Mouse (Mus musculus) lung, postnatal 14 days (tissue): ENCODE results near the gene Mcoln2.

Source experiments
- DNase-seq: peaks from one replicate; pipeline ENCODE4 v3.0.0; 2021

The Mcoln2 gene

GRCm38 (mm10) chr3:146149156-146150057 is at the start of gene Mcoln2:
Gene Mcoln2 (plus strand): TSS chr3:146149833.
- DNase-seq = peak; percentile 9

DNA sequence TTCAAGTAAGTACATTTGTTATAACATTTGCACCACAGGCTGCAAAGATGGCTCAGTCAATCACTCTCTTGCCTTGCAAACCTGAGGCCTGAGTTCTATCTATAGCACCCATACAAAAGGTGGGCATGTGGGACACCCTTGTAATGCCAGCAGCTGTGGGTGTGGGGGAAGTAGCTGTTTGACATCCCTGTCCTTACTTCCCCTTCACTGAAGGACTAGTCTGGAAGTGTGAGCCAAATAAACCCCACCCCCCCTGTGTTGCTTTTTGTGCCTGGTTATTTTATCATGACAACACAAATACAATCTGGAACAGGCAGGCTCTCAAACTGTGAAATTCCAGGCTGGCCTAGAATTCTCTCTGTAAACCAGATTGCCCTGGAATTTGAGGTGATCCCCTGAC is 49.7 kb upstream of the Mcoln2 start:
- no peak for DNase-seq

DNA sequence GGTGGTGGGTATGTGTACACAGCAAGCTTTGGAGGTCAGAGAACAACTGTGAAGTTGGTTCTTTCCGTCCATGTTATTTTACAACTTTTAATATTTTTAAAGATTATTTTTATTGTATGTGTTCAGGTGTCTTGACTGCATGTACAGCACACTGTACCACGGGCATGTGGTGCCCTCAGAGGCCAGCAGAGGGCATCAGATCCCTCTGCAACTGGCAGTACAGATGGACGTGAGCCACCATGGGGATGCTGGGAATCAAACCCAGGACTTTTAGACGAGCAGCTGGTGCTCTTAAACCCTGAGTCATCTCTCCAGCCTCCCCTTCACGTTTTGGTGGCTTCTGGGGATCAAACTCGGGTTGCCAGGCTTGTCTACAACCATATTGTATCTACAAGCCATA is 47.6 kb upstream of the Mcoln2 start:
- DNase-seq = no peak

GRCm38 (mm10) chr3:146107116-146107849 is 42.4 kb upstream of the Mcoln2 start:
- no peak for DNase-seq

DNA sequence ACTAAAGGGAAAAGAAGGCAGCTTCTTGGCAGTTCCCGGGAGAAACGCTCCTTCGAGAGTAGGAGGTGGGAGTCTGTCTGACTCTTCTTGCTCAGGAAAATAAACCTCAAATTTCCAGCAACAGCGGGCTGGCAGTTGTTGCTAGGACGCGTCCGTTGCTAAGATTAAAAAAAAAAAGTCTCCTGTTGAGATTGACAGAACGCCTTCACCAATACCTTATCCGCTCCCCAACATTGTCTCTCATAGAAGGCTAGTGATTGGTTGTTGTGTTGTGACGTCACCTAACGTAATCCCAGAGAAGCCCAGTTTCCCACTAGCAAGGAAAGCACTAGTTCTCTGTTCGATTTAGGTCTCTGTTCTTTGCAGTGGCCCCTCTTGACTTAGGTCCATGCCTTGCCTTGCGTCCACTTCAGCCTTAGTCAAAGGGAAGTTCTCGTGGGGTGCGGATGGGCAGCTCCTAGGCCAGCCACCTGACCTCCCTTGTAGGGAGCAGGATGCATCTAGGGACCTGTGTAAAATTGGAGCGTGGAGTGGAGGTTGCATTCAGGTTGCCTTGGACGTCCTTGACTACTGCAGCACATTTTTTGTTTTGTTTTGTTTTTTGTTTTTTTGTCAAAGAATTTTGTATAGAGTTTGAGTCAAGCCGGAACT is 41.6 kb upstream of the Mcoln2 start, which contains the start of gene Wdr63:
Gene Wdr63 (minus strand): TSS at position 210 of the 651 bp plus-strand sequence.
- DNase-seq = peak; percentile 57

GRCm38 (mm10) chr3:146108945-146109344 is 40.7 kb upstream of the Mcoln2 start:
- no peak for DNase-seq

DNA sequence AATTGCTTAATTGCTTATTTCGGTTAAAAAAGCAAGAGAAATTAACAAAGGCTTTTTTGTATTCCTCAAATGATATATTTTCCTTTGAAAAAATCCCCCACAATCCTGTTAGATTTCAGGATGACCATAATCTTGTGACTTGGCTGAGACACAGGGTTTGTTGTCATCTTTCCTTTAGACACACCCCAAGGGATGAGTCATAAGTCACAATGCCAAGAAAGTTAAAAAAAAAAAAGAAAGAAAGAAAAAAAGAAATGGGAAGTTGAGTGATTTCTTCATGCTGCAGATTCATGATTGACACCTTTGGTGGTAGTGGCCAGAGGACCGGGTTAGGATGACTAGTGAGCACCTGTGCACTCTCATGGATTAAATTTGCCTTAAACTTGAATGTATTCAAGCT is 39.3 kb upstream of the Mcoln2 start:
- no peak for DNase-seq

DNA sequence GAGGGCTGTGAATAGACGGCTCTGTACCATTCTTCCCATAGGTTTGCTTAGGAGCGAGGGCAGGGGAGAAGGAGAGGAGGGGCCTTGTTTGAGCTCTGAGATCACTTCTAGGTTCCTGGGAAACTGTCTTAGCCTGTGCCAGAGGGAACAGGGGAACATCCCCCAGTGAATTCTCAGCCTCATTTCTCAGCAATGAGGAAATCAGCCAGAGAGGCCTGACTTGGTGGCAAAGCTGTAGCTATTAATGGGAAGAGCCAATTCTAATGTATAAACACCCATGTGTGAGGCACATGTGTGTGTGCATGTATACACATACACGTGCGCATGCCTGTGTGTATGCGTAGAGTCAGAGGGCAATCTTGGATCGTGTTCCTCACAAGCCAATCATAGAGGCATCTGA is 38.7 kb upstream of the Mcoln2 start:
- DNase-seq = no peak

DNA sequence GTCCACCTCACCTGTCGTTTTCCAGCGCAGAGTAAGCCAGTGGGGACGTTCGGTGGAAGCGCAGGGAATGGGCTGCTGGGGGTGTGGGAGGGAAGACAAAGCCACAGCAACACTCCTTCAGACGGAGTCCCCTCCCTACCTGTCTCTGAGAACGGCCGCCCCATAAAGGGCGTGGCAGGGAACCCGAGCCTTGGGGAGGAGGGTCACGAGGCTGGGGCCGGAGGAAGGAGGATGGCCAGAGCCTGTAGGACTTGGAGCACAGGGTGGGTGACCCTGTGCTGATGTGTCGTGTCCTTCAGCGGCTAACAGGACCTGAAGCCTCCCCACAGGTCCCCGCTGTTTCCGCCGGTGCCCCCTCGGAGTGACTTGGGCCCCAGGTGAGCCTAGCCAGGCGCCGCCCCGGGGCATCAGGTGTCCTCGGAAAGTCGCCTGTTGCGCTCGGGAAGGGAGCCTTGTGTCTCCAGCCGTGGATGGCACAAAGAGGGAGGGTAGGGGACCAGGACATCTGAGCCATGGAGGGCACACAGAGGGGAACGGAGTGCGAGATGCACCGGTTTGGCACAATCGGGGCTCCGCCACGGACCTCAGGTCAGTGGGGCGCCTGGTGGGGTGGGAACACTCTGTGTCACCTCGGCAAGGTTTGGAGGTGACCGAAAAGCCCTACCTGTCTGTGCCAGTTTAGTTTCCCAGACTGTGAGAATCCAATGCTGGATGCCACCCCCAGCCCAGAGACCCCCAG is 32.2 kb upstream of the Mcoln2 start, which contains the start of gene Mcoln3:
Gene Mcoln3 (plus strand): TSS at position 193 of the 739 bp plus-strand sequence.
- DNase-seq = no peak

GRCm38 (mm10) chr3:146117997-146118457 is 31.6 kb upstream of the Mcoln2 start:
- no peak for DNase-seq

DNA sequence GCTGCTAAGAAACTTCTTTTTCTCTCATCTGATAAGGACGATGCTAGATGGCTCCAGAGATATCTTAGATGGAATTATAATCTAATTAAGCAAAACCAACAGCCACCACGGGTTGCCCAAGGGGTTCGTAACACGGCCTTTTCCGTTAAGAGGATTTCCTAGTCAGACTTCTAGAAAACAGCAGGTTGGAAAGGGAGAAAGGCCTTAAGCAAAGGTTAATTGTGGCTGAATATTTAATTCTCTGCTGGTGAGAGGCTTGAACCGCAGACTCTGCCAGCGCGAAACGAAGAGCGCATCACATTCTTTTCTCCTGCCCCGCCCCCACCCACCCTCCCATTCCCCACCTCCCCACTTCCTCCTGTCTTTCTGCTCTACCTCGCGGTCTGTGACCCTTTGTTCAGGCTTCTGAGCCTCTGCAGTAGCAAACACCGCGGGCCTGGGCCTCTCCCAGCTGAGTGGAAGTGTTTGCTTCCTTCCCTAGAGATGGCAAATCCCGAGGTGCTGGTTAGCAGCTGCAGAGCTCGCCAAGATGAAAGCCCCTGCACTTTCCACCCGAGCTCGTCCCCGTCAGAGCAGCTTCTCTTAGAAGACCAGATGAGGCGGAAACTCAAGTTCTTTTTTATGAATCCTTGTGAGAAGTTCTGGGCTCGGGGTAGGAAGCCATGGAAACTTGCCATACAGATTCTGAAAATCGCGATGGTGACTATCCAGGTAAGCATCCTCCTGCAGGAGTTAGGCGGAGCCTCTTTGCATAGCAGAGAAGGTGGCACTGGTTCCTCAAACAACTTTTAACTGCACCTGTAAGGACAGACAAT is 28.1 kb upstream of the Mcoln2 start:
- no peak for DNase-seq

GRCm38 (mm10) chr3:146122125-146122420 is 27.6 kb upstream of the Mcoln2 start:
- no peak for DNase-seq

GRCm38 (mm10) chr3:146122807-146123463 is 26.7 kb upstream of the Mcoln2 start:
- no peak for DNase-seq

- no peak for DNase-seq
Measured at GRCm38 (mm10) chr3:146123464-146123825, 26.2 kb upstream of the Mcoln2 start.

DNA sequence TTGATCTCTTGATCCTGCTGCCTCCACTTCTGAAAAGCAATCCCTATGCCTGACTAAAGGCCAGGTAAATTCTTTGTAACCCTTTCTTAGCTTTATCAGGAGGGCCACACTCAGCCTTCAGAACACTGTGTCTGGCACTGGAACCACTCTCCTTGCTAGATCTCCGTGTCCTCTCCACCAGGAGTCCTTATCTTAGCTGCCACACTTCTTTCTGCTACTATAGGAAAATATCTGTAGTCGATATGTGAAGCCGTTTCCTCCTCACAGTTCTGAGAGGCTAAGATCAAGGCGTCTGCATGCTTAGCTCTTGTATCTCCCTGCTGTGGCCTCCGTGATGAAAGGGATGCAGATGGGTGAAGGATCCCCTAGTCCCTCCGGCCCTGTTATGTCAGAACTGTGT is 22.4 kb upstream of the Mcoln2 start:
- DNase-seq = no peak

- DNase-seq = no peak
Measured at GRCm38 (mm10) chr3:146134834-146135233, 14.8 kb upstream of the Mcoln2 start.

- no peak for DNase-seq
Measured at GRCm38 (mm10) chr3:146135417-146135816, 14.2 kb upstream of the Mcoln2 start.

GRCm38 (mm10) chr3:146136422-146136821 is 13.2 kb upstream of the Mcoln2 start:
- no peak for DNase-seq

DNA sequence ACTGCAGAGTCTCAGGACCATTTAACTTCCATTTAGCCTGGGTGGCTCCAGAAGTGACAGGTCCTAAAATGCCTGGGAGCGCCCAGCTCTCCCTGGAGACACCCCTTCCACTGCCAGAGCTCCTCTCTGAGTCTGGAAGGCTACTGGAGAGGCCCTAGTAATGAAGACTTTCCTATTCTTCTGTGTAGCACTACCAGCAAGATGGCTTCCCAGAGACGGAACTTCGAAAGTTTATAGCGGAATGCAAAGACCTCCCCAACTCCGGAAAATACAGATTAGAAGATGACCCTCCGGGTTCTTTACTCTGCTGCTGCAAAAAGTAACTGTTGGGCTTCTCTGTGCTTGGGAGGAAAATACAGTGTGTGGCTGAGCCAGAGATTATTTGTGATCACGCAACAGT is 9.4 kb upstream of the Mcoln2 start:
- no peak for DNase-seq

DNA sequence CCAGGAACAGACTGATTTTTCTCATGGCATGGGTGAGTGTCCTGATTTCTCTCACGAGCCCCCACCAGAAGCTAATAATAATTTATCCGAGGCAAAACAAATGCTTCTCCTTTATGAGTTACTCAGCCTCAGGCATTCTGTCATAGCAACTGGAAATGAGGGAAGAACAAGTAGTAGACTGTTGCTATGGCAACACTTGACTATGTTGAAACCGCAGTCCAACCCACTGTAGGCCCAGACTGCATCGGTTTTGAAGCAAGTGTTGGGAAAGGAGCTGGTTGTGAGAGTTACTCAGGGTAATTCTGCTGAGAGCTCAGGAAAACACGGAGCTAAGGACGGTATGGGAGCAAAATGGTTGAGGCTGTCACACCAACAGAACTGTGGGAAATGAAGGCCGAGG is 7.1 kb upstream of the Mcoln2 start:
- DNase-seq = no peak

- no peak for DNase-seq
Measured at GRCm38 (mm10) chr3:146145501-146145900, 4.1 kb upstream of the Mcoln2 start.
